Mouse (Mus musculus) neural tube, embryonic 15.5 days (tissue): ENCODE results near the gene Ggcx. TPM values are rescaled to one million over a fixed set of nuclear protein-coding genes. Genes with fewer than 3 reads are reported as not detected.
"Not testable (repeated sequence)": the region's sequence is repeated elsewhere in the genome, so short reads cannot be mapped to it uniquely, and the experiment has no call there.

Experiments used
- ATAC-seq: fragments of 200-750 bp; cut with Nextera tagmentation; 2 replicates; pipeline ENCODE4 v1.8.0; 2017; ENCODE audit warnings: mild to moderate bottlenecking, moderate TSS enrichment, moderate library complexity; ENCODE audit not compliant: low FRiP score
- H3K27ac ChIP-seq: fragments of 300-500 bp; sonication (generic); replicated peaks from 2 replicates; pipeline ENCODE4 v1.5.1; 2015; ENCODE audit warnings: mild to moderate bottlenecking, inconsistent platforms
- H3K27me3 ChIP-seq: fragments of 300-500 bp; sonication (generic); replicated peaks from 2 replicates; pipeline ENCODE4 v1.6.1; 2015; ENCODE audit warnings: inconsistent platforms
- H3K36me3 ChIP-seq: fragments of 300-500 bp; sonication (generic); 2 replicates; pipeline ENCODE4 v1.6.1; 2015; ENCODE audit warnings: inconsistent platforms
- H3K4me1 ChIP-seq: fragments of 300-500 bp; sonication (generic); 2 replicates; pipeline ENCODE4 v1.6.1; 2015; ENCODE audit warnings: inconsistent platforms
- H3K4me2 ChIP-seq: fragments of 300-500 bp; sonication (generic); 2 replicates; pipeline ENCODE4 v1.6.1; 2015; ENCODE audit warnings: inconsistent platforms, mild to moderate bottlenecking, moderate library complexity
- H3K4me3 ChIP-seq: fragments of 300-500 bp; sonication (generic); replicated peaks from 2 replicates; pipeline ENCODE4 v1.5.1; 2015; ENCODE audit warnings: mild to moderate bottlenecking, inconsistent platforms
- H3K9ac ChIP-seq: fragments of 300-500 bp; sonication (generic); replicated peaks from 2 replicates; pipeline ENCODE4 v1.6.1; 2015; ENCODE audit warnings: mild to moderate bottlenecking, inconsistent platforms
- H3K9me3 ChIP-seq: fragments of 300-500 bp; sonication (generic); replicated peaks from 2 replicates; pipeline ENCODE4 v1.6.1; 2016; ENCODE audit warnings: inconsistent platforms
- WGBS: fragments of 180-500 bp; shearing (Covaris S2); methylation state at CpG from one replicate; pipeline ENCODE4 v1.1.7; 2015; ENCODE audit warnings: mixed read lengths; 5-methylcytosine and 5-hydroxymethylcytosine counted together
- polyA plus RNA-seq: library from polyadenylated mRNA; unstranded; fragments of >200 nt; fragmentation: Nextera tagmentation; extraction: Ambion mirVana; gene quantifications from 2 replicates; pipeline ENCODE4 v1.2.1, GENCODE M21; 2015

Gene Ggcx
- polyA plus RNA-seq, 1 experiment from 2014 or later = 19.0 TPM

DNA sequence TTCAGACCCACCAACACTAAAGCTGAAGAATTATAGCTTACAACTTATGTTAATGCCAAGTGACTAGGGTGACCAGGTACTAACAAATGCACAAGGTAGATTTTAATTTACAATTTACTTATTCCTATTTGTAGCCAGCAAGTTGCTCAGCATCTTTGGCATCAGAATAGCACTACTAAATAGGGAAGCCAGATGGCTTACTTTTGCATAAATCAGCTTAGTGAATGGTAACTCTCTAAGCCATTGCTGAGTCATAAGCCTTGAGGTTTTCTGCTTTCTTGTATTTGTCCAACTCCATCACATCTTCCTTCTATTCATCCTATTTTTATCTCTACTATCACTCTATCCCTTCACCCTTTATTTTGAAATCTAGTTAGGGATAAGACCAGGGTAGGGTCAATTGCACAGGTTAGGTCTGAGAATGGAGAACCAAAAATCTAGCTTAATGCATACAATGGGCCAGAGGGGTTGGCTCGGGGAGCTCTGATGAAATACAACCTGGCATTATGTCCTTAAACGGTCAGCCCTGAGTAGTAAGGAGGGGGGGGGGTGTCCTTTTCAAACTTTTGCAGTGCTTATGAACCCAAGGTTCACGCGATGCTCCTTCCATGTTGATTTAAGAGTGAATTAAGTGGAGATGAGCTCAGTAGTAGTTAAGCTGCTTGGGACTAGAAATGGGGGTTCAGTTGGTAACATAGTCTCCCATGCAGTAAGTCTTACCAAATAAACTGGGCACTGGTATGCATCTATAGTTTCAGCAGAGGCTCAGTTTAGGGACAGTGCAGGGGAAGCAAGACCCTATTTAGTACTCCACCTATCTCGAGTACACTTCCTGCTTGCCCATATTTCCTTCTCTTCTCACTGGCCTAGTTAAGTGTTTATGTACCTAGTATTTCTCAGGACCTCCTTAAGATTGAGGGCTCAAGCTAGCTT is 17.1 kb downstream of the Ggcx start:
- H3K36me3 ChIP-seq = peaks cover 59% of the 10 kb centered on the region
- WGBS = 18% methylated on average over 5 of the region's 5 CpGs
- no peaks in the 10 kb centered on the region for H3K9me3 ChIP-seq
- H3K4me1 ChIP-seq = peaks cover 25% of the 10 kb centered on the region
- H3K27ac ChIP-seq = no peak overlapping the region
- no peaks in the 10 kb centered on the region for H3K27me3 ChIP-seq
- no peak overlapping the region for H3K9ac ChIP-seq
- no peak overlapping the region for H3K4me2 ChIP-seq
- 0 out of 2 replicates have a peak, but pooled peaks have one; percentile 32 for ATAC-seq
- no peak overlapping the region for H3K4me3 ChIP-seq

DNA sequence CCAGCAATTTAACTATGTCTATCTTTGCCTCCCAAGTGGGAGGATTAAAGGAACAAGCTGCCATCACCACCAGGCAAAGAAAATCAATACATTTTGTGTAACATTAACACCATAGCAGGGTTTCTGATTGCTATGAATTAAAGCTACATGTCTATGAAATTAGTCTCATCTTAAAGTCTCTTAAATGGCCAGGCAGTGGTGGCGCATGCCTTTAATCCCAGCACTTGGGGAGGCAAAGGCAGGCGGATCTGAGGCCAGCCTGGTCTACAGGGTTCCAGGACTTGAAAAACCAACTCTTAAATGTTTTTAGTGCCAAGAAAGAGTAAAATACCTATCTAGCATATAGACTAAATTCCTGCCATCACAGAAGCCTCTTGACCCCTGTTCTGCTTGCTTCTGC is 18.0 kb downstream of the Ggcx start:
- Histone ChIP-seq H3K27ac (no peak overlapping the region), H3K9me3 (no peaks in the 10 kb centered on the region), H3K27me3 (no peaks in the 10 kb centered on the region), H3K4me1 (peaks cover 34% of the 10 kb centered on the region), H3K4me2 (no peak overlapping the region), H3K9ac (no peak overlapping the region), H3K36me3 (peaks cover 65% of the 10 kb centered on the region), H3K4me3 (no peak overlapping the region)
- no peak for ATAC-seq
- WGBS = 88% methylated on average over 2 of the region's 2 CpGs

DNA sequence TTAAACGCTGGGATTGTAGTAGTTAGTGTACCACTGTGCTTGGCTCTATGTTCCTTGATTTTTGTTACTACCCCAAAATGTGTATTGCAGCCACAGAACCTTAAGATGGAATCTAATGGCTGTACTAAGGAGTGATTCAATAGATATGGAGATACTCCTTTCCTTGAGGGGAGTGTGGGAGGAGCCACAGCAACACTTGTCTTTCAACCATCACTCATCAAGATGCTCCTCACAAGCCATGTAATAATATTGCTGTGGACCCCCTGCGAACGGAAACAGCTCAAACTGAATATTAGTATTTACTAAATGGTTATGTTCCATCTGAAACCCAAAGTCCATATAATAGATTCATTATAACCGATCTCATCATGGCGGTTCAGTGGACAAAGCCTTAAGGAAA is 24.1 kb downstream of the Ggcx start:
- no peak for ATAC-seq
- Histone ChIP-seq H3K27me3 (no peaks in the 10 kb centered on the region), H3K4me3 (peak overlapping the region; percentile 98), H3K9me3 (no peaks in the 10 kb centered on the region), H3K9ac (peak overlapping the region; percentile 100), H3K27ac (peak overlapping the region; percentile 100; the same call in 1 of the 2 replicates), H3K4me1 (peaks cover 41% of the 10 kb centered on the region), H3K36me3 (peaks cover 31% of the 10 kb centered on the region), H3K4me2 (peak overlapping the region; percentile 79)
- under 1% methylated on average over 5 of the region's 5 CpGs for WGBS

DNA sequence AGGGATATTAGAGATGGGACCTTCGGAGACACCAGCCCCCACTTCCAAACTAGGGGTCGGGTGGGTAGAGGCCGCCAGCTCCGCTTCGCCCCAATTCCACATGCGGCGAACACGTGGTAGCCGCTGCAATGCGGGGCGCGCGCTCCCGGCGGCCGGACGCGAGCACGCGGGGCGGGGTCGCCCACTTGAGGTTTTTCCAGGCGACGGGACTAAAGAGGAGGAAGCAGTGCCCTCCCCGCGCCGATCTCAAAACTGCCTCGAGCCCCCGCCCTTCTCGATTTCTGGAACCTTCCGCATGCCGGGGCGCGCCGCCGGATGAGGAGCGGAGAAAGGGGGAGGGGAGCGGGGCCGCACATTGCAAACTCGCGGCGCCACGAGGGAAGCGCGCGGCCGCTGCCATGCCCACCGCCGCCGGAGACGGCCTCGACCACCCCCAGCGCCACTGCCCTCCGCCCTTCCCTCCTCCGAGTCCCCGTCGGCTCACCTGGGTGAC is 24.8 kb downstream of the Ggcx start:
- no peaks in the 10 kb centered on the region for H3K9me3 ChIP-seq
- H3K27me3 ChIP-seq = no peaks in the 10 kb centered on the region
- peaks cover 25% of the 10 kb centered on the region for H3K36me3 ChIP-seq
- WGBS = 0% methylated on average over 50 of the region's 57 CpGs
- peak overlapping the region; percentile 79 for H3K4me2 ChIP-seq
- peak overlapping the region; percentile 100 for H3K27ac ChIP-seq
- H3K4me3 ChIP-seq = peak overlapping the region; percentile 98
- peak overlapping the region; percentile 100 for H3K9ac ChIP-seq
- peaks cover 41% of the 10 kb centered on the region for H3K4me1 ChIP-seq
- ATAC-seq = peak; percentile 62

DNA sequence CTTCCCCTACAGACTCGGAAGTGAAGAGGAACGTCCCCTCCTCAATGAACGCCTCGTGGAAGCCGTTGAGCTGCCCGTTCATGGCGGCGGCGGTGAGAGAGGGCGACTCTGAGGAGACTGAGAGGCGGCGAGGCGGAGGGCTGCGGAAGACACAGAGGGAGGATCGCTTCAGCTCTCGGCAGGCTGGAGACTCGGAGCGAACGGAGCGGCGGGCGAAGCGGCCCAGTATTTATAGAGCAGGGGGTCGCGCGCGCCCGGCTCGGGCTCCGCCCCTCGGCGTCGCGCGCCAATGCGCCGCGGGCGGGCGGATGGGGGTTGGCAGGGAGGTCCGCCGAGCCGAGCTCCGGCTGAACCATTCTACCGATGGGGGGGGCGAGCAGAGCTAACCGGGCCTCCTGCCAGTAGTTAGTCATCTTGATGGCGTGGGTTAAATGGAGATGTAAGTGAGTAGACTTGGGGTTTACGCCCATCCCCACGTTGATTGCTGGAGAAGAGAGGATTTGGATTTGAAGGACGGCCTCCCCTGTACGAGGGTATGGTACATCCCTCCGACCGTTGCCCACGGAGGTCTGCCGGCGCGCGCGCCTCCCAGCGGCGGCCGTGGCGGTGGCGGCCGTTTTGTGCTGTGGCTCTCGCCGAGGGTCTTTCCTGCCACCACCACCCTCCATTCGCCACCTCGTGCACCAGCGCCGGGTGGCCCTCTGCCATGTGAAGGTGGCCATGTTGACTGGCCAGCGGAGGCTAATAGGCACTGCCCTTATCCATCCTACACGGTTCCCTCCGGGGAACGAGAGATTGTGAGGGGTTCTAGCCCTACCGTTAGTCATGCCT is 25.5 kb downstream of the Ggcx start, which contains the start of gene Mat2a:
Gene Mat2a, minus strand, starts transcription at position 204 of the 831 bp plus-strand sequence.
- H3K4me2 ChIP-seq = peak within 1 kb of the TSS; percentile 79
- H3K4me3 ChIP-seq = peak within 1 kb of the TSS; percentile 98
- ATAC-seq = peak; percentile 90
- H3K36me3 ChIP-seq = peaks cover 25% of the 10 kb centered on the region
- peak within 1 kb of the TSS; percentile 100 for H3K9ac ChIP-seq
- no peaks in the 10 kb centered on the region for H3K27me3 ChIP-seq
- peak within 1 kb of the TSS; percentile 100 for H3K27ac ChIP-seq
- WGBS = under 1% methylated on average over 77 of the region's 77 CpGs
- H3K4me1 ChIP-seq = peaks cover 41% of the 10 kb centered on the region
- no peaks in the 10 kb centered on the region for H3K9me3 ChIP-seq

DNA sequence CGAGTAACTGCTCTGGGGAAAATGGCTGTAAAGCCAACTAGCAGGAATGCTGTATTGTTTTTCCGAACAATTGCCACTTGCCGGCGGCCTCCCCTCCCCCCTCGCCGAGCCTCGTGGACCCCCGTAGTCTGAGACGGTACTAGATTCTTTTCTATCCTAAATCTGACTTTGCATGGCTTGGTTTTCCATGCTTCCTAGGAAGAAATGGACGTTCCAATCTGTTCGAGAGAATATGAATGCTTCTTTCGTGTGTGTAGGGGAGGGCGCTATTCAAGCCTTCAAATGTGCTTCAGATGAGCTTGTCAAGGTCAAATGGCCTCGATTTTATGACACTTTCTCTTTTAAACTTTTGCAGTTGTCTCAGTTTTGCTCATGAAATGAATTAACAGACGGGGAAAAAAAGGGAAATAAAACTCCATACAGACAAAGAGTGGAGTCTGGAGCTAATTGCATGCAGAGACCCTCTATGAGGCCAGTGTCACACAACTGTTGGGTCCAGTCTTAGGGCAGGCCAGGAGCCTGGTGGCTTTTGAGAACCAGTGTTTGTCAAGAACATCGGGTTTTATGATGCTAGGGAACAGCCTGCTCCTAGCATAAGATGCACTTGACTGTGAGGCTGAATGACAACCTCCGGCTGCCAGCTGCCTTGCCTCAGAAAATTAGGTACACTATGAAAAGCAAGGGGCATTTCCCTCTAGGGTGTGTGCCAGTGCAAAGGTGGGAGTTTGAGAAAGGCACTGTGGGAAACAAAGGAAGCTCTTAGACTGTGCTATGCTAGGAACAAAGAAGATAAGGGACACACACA is 26.3 kb downstream of the Ggcx start:
- H3K9ac ChIP-seq = peak overlapping the region; percentile 59
- peaks cover 21% of the 10 kb centered on the region for H3K36me3 ChIP-seq
- 3% methylated on average over 17 of the region's 17 CpGs for WGBS
- peaks cover 38% of the 10 kb centered on the region for H3K4me1 ChIP-seq
- ATAC-seq = 0 out of 2 replicates have a peak, but pooled peaks have one; percentile 5
- no peaks in the 10 kb centered on the region for H3K27me3 ChIP-seq
- H3K4me2 ChIP-seq = peak overlapping the region; percentile 68
- H3K9me3 ChIP-seq = no peaks in the 10 kb centered on the region
- H3K4me3 ChIP-seq = peak overlapping the region; percentile 98
- H3K27ac ChIP-seq = peak overlapping the region; percentile 100

DNA sequence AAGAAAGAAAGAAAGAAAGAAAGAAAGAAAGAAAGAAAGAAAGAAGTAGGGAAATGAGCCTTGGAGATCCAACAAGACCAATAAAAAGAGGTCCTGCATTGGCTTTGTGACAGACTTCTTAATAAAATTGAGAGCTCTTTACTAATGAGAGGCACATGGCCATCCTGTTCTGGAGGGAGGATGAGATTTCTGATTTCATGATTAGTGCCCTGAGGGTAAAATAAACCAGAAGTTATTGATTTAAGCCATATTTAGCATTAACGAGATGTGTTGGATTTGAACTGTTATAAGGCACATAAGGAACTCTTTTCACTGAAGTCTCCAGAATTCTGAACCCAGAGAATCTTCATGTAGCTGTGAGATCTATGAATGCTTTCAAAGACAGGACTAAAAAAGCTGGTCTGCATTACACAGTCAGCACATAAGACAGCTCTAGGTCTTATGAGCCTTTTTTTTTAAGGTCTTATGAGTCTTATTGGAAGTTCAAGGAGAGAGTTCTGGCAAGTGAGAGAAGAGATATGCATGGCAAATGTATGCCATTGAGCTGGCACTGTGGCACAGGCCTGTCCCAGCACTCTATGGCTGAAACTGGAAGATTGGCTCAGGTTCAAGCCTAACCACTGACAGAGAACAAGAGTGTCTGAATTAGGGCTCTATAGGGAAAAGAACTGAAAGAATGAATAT is 29.0 kb downstream of the Ggcx start:
- ATAC-seq = no peak
- H3K36me3 ChIP-seq = no peaks in the 10 kb centered on the region
- no peak overlapping the region for H3K4me2 ChIP-seq
- H3K27ac ChIP-seq = no peak overlapping the region
- H3K9ac ChIP-seq = no peak overlapping the region
- H3K4me1 ChIP-seq = peaks cover 15% of the 10 kb centered on the region
- H3K27me3 ChIP-seq = no peaks in the 10 kb centered on the region
- WGBS = 74% methylated on average over 1 of the region's 1 CpGs
- no peak overlapping the region for H3K4me3 ChIP-seq
- H3K9me3 ChIP-seq = no peaks in the 10 kb centered on the region

DNA sequence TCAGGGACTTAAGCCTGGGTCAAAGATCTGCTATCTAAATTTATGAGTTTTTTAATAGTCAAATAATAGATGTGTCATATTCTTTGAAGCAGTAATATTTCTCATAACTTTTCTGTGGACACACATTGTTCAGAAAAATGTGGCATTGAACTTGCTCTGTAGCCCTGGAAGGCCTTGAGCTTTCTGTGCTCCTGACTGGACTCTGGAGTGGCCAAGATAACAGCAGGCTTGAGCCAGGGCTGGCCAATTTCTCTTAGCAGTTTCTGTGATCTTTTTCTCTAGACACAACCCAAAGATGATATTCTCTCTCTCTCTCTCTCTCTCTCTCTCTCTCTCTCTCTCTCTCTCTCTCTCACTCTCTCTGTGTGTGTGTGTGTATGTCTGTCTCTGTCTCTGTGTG is 30.9 kb downstream of the Ggcx start:
- H3K27ac ChIP-seq = no peak overlapping the region
- H3K9me3 ChIP-seq = no peaks in the 10 kb centered on the region
- H3K9ac ChIP-seq = no peak overlapping the region
- ATAC-seq = no peak
- no peaks in the 10 kb centered on the region for H3K27me3 ChIP-seq
- peaks cover 15% of the 10 kb centered on the region for H3K4me1 ChIP-seq
- no peak overlapping the region for H3K4me3 ChIP-seq
- H3K36me3 ChIP-seq = no peaks in the 10 kb centered on the region
- no peak overlapping the region for H3K4me2 ChIP-seq

DNA sequence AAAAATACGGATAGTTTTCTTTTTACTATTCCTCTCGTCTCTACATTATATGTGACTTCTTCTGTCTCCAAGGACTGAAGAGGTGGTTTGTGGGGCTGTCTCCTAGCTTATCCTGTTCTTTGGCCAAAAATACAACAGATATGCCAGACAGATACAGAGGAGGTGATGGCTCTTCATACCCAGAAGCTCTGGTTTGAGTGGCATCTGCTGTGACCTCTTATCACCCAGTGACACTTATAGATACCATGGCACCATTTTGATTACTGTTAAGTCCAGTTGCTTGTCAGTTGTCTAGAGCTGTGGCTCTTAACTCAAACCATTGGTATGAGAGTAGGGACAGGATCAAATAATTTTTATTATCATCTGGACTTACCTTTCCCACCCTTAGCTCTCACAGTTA is 33.4 kb downstream of the Ggcx start:
- H3K9me3 ChIP-seq = no peaks in the 10 kb centered on the region
- no peak overlapping the region for H3K9ac ChIP-seq
- no peak overlapping the region for H3K27ac ChIP-seq
- no peak overlapping the region for H3K4me2 ChIP-seq
- H3K4me1 ChIP-seq = no peaks in the 10 kb centered on the region
- no peak for ATAC-seq
- no peaks in the 10 kb centered on the region for H3K27me3 ChIP-seq
- WGBS = 79% methylated on average over 2 of the region's 2 CpGs
- no peaks in the 10 kb centered on the region for H3K36me3 ChIP-seq
- H3K4me3 ChIP-seq = no peak overlapping the region

DNA sequence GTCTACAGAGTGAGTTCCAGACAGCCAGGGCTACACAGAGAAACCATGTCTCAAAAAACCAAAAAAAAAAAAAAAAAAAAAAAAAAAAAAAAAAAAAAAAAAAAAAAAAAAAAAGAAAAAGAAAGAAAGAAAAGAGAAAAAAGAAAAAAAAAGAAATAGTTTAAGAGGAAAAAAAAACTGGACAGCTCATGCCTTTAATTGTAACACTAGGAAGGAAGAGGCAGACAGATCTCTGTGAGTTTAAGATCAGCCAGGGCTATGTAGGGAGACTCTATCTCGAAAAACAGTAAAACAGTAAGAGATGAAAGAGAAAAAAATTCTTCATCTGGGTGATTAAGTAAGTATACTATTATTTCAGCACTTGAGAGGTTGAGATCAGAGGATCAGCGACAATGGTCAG is 37.7 kb downstream of the Ggcx start:
- not testable (repeated sequence) for ATAC-seq, H3K4me1 ChIP-seq, H3K4me2 ChIP-seq, H3K36me3 ChIP-seq, H3K9ac ChIP-seq, H3K4me3 ChIP-seq, H3K9me3 ChIP-seq, H3K27ac ChIP-seq, H3K27me3 ChIP-seq
- 77% methylated on average over 2 of the region's 2 CpGs for WGBS
